Mouse (Mus musculus): Measurements from ENCODE around the gene Slc22a4. TPM values are rescaled to one million over a fixed set of nuclear protein-coding genes. Genes with fewer than 3 reads are reported as not detected.
A peak's percentile ranks its signal among the peaks of the same experiment; 100 is the strongest.

The Slc22a4 gene
- 1 to 10 TPM; 5.0 to 5.7 TPM for total RNA-seq (2021)

- intact Hi-C loops (cut with DNase I) = loop anchor here (2.0 kb wide), 2 partner anchors 21 to 37 kb away; no protein-coding TSS in a partner anchor
- peak; percentile 62 for DNase-seq (ENCODE audit: low spot score)
Observed at GRCm38 (mm10) chr11:54028044-54028951, at the start of gene Slc22a4. Slc22a4 (minus strand) TSS chr11:54028090.

- DNase-seq (ENCODE audit: low spot score) = no peak
- intact Hi-C loops (cut with DNase I) = no loop called here
Observed at GRCm38 (mm10) chr11:54076101-54076500, 48.2 kb upstream of the Slc22a4 start.

- intact Hi-C loops (cut with DNase I) = no loop called here
- no peak for DNase-seq (ENCODE audit: low spot score)
Observed at GRCm38 (mm10) chr11:54075353-54075752, 47.5 kb upstream of the Slc22a4 start.

- intact Hi-C loops (cut with DNase I) = no loop called here
- DNase-seq (ENCODE audit: low spot score) = no peak
Observed at GRCm38 (mm10) chr11:54073291-54073690, 45.4 kb upstream of the Slc22a4 start.

- intact Hi-C loops (cut with DNase I) = no loop called here
- DNase-seq (ENCODE audit: low spot score) = no peak
Observed at GRCm38 (mm10) chr11:54071726-54072445, 44.0 kb upstream of the Slc22a4 start.

GRCm38 (mm10) chr11:54068520-54069371 is 40.9 kb upstream of the Slc22a4 start, which contains the start of gene Pdlim4:
Pdlim4 (minus strand) TSS chr11:54069014.
- DNase-seq (ENCODE audit: low spot score) = no peak
- intact Hi-C loops (cut with DNase I) = no loop called here

- DNase-seq (ENCODE audit: low spot score) = no peak
Observed at GRCm38 (mm10) chr11:54067996-54068519, 40.2 kb upstream of the Slc22a4 start.

GRCm38 (mm10) chr11:54067318-54067995 is 39.6 kb upstream of the Slc22a4 start:
- intact Hi-C loops (cut with DNase I) = no loop called here
- DNase-seq (ENCODE audit: low spot score) = peak; percentile 23

More at GRCm38 (mm10) chr11:54067996-54068519, 40.2 kb upstream of the Slc22a4 start:
- intact Hi-C loops (cut with DNase I) = no loop called here

- intact Hi-C loops (cut with DNase I) = no loop called here
- no peak for DNase-seq (ENCODE audit: low spot score)
Observed at GRCm38 (mm10) chr11:54066400-54066799, 38.5 kb upstream of the Slc22a4 start.

GRCm38 (mm10) chr11:54065915-54066178 is 38.0 kb upstream of the Slc22a4 start:
- no peak for DNase-seq (ENCODE audit: low spot score)
- intact Hi-C loops (cut with DNase I) = loop anchor here (2.0 kb wide), 1 partner anchor 37 kb away; the partner anchor contains the start of gene Slc22a4

GRCm38 (mm10) chr11:54065106-54065914 is 37.4 kb upstream of the Slc22a4 start:
- no peak for DNase-seq (ENCODE audit: low spot score)
- intact Hi-C loops (cut with DNase I) = loop anchor here (2.0 kb wide), 1 partner anchor 37 kb away; the partner anchor contains the start of gene Slc22a4

- intact Hi-C loops (cut with DNase I) = loop anchor here (2.0 kb wide), 1 partner anchor 36 kb away; the partner anchor contains the start of gene Slc22a4
- no peak for DNase-seq (ENCODE audit: low spot score)
Observed at GRCm38 (mm10) chr11:54064412-54064978, 36.6 kb upstream of the Slc22a4 start.

- intact Hi-C loops (cut with DNase I) = loop anchor here (2.0 kb wide), 1 partner anchor 25 kb away; no protein-coding TSS in a partner anchor
Observed at GRCm38 (mm10) chr11:54063472-54063775, 35.5 kb upstream of the Slc22a4 start.

GRCm38 (mm10) chr11:54062753-54063471 is 35.0 kb upstream of the Slc22a4 start:
- DNase-seq (ENCODE audit: low spot score) = no peak
- intact Hi-C loops (cut with DNase I) = loop anchor here (2.0 kb wide), 1 partner anchor 26 kb away; no protein-coding TSS in a partner anchor

More at GRCm38 (mm10) chr11:54063472-54063775, 35.5 kb upstream of the Slc22a4 start:
- DNase-seq (ENCODE audit: low spot score) = no peak

- DNase-seq (ENCODE audit: low spot score) = peak; percentile 41
- intact Hi-C loops (cut with DNase I) = loop anchor here (2.0 kb wide), 1 partner anchor 27 kb away; no protein-coding TSS in a partner anchor
Observed at GRCm38 (mm10) chr11:54062086-54062752, 34.3 kb upstream of the Slc22a4 start.

GRCm38 (mm10) chr11:54060316-54060715 is 32.4 kb upstream of the Slc22a4 start:
- intact Hi-C loops (cut with DNase I) = no loop called here
- peak; percentile 60 for DNase-seq (ENCODE audit: low spot score)

GRCm38 (mm10) chr11:54059526-54059925 is 31.6 kb upstream of the Slc22a4 start:
- no peak for DNase-seq (ENCODE audit: low spot score)
- intact Hi-C loops (cut with DNase I) = no loop called here

Measured in heart, postnatal 25 days (tissue).